Mouse (Mus musculus) regulatory T cell (primary cell): Measurements from ENCODE around the gene Olfr730.

Experiments
- in situ Hi-C: fragments of 300-600 bp; cut with MboI, MseI; formaldehyde crosslinking; loops from one replicate; pipeline ENCODE4 v1.15.1; 2025; ENCODE audit warnings: high pct_unique_total_duplicates

Olfr730 gene

DNA sequence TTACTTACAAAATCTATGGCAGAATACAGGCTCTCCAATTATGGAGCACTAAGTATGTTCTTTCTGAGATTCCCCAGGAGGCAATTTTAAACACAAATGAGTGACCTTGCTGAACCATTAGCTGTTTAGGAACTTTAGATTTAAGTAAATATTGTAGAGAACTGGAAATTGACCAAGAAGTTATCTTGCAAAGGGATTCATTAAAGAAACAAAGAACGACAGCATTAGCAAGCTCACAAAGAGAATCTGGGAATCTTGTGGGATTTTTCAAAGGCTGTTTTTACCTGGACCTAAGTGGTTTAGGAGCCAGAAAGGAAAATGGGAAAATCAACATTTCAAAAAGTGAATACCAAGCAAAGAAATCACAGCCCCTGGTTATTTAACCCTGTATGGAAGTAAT, at the start of gene Olfr730:
Gene Olfr730, minus strand, starts transcription at position 101 of the 400 bp plus-strand sequence.
- in situ Hi-C loops, result no loop called here

- in situ Hi-C loops, result no loop called here
Observed at GRCm38 (mm10) chr14:50152810-50153209, 35.2 kb downstream of the Olfr730 start, which contains the start of gene Olfr729. Gene Olfr729, minus strand, starts transcription at chr14:50152910.

- in situ Hi-C loops, result no loop called here
Observed at GRCm38 (mm10) chr14:50142580-50142979, 45.4 kb downstream of the Olfr730 start, which contains the start of gene Olfr728. Gene Olfr728, minus strand, starts transcription at chr14:50142680.
